Mouse (Mus musculus) liver, postnatal 0 days (tissue): Measurements from ENCODE around the gene Wfdc12.

Experiments
- CTCF ChIP-seq: sonication (generic); IDR thresholded peaks from 2 replicates; pipeline ENCODE4 v1.5.1; 2016; ENCODE audit warnings: antibody characterized with exemption, low read depth
- EP300 ChIP-seq: IDR thresholded peaks from 2 replicates; pipeline ENCODE4 v1.6.1; 2016; ENCODE audit warnings: antibody characterized with exemption, low read depth, mild to moderate bottlenecking

- TF ChIP-seq CTCF (no peak), EP300 (no peak)
Observed at GRCm38 (mm10) chr2:164196700-164196990, 6.2 kb upstream of the Wfdc12 start.
